Mouse (Mus musculus): Measurements from ENCODE around the gene Hist1h3e. TPM values are rescaled to one million over a fixed set of nuclear protein-coding genes. Genes with fewer than 3 reads are reported as not detected.
"Not testable (repeated sequence)": the region's sequence is repeated elsewhere in the genome, so short reads cannot be mapped to it uniquely, and the experiment has no call there.

Hist1h3e gene
- polyA plus RNA-seq, 1 experiment from 2014 or later = 2.8 TPM

DNA sequence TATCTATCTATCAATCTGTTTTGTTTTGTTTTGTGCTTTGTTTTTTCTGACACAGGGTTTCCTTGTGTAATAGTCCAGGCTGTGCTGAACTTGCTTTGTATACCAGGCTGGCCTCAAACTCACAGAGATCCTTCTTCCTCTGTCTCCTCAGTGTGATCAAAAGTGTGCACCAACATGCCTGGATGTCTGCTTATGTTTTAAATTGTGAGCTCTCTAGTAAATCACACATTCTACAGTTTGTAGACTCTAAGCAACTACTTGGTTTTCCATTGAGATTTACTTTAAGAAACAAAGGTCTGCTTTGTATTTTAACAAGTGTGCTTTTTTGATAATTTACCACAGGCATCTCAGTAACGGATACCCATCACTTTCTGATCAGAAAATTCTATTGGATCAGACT is 15.7 kb upstream of the Hist1h3e start:
- Histone ChIP-seq H3K27me3 (no peaks in the 10 kb centered on the region), H3K9ac (no peak overlapping the region), H3K27ac (no peak overlapping the region), H3K36me3 (no peaks in the 10 kb centered on the region), H3K4me1 (replicated peaks) (peaks cover 36% of the 10 kb centered on the region), H3K9me3 (no peaks in the 10 kb centered on the region), H3K4me2 (no peak overlapping the region), H3K4me3 (no peak overlapping the region)
- 90% methylated on average over 1 of the region's 1 CpGs for WGBS
- no peak for ATAC-seq (ENCODE audit: low FRiP score)

DNA sequence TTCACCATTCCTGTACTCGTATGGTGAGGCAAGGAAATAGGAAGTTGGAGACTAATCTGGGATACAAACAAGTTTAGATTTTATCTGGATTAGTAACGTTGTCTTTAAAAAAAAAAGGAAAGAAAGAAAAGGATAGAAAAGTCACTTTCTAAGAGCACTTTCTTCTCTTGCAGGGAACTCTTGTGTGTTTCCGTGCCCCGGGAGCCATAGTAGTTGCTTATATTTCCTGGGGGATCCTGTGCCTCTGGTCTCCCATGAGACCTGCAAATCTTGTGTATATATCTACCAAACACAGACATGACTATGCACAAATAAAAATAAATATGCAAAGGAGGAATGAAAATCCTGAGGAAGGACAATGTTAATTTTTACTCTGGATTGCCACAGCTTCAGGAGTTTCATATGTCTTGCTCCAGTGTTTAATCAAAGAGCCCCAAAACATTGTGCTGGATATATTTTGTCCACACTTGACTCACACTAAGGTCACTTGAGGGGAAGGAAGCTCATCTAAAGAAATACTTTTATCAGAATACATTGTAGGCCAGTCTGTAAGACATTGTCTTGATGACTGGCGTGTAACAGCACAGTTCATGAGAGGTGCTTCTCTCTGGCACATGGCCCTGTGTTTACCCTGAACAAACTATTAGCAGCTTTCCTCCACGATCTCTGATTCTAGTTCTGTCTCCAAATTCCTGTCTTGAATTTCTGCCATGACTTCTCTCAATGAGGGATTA is 14.9 kb upstream of the Hist1h3e start:
- Histone ChIP-seq H3K27ac (0 out of 2 replicates have a peak overlapping the region, but pooled peaks have one; percentile 82), H3K9me3 (no peaks in the 10 kb centered on the region), H3K36me3 (no peaks in the 10 kb centered on the region), H3K4me1 (replicated peaks) (peaks cover 37% of the 10 kb centered on the region), H3K4me3 (peak overlapping the region; percentile 42; the same call in 1 of the 2 replicates), H3K4me2 (peak overlapping the region; percentile 69), H3K27me3 (no peaks in the 10 kb centered on the region), H3K9ac (peak overlapping the region; percentile 77; the same call in 1 of the 2 replicates)
- no peak for ATAC-seq (ENCODE audit: low FRiP score)
- WGBS = 53% methylated on average over 6 of the region's 6 CpGs

DNA sequence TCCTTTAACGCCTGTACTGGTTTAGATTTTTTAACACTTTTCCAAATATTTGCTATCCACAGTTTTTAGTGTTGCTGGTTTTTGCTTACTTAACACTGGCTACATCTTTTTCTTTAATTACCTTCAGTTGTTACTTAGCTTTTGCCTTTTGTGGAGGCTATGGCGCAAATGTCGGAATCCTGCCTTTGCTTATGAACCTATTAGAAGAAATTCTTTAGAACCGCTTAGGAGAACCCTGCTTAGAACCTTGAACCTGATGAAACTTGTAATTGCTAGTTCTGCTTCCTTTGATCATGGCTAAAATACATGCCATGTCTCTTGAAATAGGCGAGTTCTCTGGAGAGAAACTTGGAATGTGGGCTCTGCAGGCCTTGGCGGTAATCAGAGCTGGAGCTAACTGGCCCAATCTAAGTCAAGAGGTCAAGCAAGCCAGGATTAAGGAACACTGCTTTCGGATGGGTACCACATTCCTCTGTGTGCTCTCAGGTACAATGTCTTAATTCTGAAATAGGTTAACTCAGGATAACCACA is 14.2 kb upstream of the Hist1h3e start:
- Histone ChIP-seq H3K36me3 (no peaks in the 10 kb centered on the region), H3K9me3 (no peaks in the 10 kb centered on the region), H3K27ac (peak overlapping the region; percentile 82; the same call in 1 of the 2 replicates), H3K4me2 (peak overlapping the region; percentile 69), H3K27me3 (no peaks in the 10 kb centered on the region), H3K4me1 (replicated peaks) (peaks cover 37% of the 10 kb centered on the region), H3K4me3 (peak overlapping the region; percentile 42), H3K9ac (peak overlapping the region; percentile 77)
- ATAC-seq (ENCODE audit: low FRiP score) = no peak
- WGBS = 3% methylated on average over 7 of the region's 7 CpGs

DNA sequence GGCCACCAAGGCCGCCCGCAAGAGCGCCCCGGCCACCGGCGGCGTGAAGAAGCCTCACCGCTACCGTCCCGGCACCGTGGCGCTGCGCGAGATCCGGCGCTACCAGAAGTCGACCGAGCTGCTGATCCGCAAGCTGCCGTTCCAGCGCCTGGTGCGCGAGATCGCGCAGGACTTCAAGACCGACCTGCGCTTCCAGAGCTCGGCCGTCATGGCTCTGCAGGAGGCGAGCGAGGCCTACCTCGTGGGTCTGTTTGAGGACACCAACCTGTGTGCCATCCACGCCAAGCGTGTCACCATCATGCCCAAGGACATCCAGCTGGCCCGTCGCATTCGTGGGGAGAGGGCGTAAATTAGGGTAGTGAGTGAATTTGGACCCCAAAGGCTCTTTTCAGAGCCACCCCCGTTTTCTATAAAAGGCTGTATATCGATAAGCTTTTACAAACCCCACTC is 13.7 kb upstream of the Hist1h3e start:
- Histone ChIP-seq H3K4me1 (replicated peaks) (peaks cover 37% of the 10 kb centered on the region), H3K4me3 (peak overlapping the region; percentile 42), H3K4me2 (peak overlapping the region; percentile 69), H3K9ac (peak overlapping the region; percentile 77), H3K27ac (peak overlapping the region; percentile 82)
- H3K27me3 ChIP-seq; H3K9me3 ChIP-seq; ATAC-seq (ENCODE audit: low FRiP score); H3K36me3 ChIP-seq: not testable (repeated sequence)
- under 1% methylated on average over 15 of the region's 40 CpGs for WGBS

DNA sequence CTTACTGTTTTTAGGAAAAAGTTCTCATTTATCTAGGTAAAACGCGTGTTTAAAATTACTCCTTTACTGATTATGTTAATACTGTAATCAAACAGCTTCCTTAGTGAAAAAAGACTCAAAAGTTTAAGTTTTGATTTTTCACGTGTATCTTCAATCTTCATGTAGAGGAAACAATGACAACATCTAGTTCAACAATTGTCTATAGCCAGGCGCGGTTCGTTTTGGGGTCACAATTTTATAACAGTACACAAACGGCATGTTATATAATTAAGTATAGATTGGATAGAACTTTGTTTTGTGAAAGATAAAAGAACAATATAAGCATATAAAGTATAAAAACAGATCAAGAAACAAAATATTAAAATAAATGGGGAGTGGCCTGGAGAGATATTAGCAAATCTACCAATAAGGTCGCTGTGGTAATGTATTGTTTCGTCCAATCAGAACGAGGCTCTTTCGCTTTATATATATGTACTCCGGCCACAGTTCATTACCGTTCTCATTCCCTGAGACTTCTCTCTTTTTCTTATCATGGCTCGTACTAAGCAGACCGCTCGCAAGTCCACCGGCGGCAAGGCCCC is 13.2 kb upstream of the Hist1h3e start, which contains the start of gene Hist1h3d:
TSS of gene Hist1h3d (plus strand) at position 493 of the 581 bp plus-strand sequence.
- H3K27ac ChIP-seq = peak within 1 kb of the TSS; percentile 85
- H3K4me1 ChIP-seq (replicated peaks) = peaks cover 37% of the 10 kb centered on the region
- H3K4me3 ChIP-seq = peak within 1 kb of the TSS; percentile 42
- no peaks in the 10 kb centered on the region for H3K9me3 ChIP-seq
- H3K9ac ChIP-seq = peak within 1 kb of the TSS; percentile 77
- H3K27me3 ChIP-seq = no peaks in the 10 kb centered on the region
- under 1% methylated on average over 18 of the region's 18 CpGs for WGBS
- peak within 1 kb of the TSS; percentile 69 for H3K4me2 ChIP-seq
- peak; percentile 40 for ATAC-seq (ENCODE audit: low FRiP score)
- no peaks in the 10 kb centered on the region for H3K36me3 ChIP-seq

DNA sequence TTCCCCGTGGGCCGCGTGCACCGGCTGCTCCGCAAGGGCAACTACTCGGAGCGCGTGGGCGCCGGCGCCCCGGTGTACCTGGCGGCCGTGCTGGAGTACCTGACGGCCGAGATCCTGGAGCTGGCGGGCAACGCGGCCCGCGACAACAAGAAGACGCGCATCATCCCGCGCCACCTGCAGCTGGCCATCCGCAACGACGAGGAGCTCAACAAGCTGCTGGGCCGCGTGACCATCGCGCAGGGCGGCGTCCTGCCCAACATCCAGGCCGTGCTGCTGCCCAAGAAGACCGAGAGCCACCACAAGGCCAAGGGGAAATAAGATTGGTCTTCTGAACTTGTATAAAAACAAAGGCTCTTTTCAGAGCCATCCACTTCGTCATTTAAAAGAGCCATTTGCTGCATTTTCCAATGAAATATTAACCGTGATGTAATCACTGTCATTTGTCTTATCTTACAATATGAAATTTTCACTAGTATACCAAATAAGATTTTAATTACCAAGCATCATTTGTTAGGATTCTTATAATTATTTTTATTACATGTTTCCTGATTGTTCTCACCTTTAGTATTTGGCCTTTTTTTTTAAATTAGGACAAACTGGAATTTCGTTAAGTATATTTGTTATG is 12.5 kb upstream of the Hist1h3e start:
- Histone ChIP-seq H3K4me3 (peak overlapping the region; percentile 42), H3K27ac (peak overlapping the region; percentile 85), H3K4me2 (peak overlapping the region; percentile 74), H3K4me1 (replicated peaks) (peaks cover 41% of the 10 kb centered on the region)
- WGBS = 0% methylated on average over 13 of the region's 39 CpGs
- not testable (repeated sequence) for H3K9me3 ChIP-seq, H3K27me3 ChIP-seq, H3K36me3 ChIP-seq, H3K9ac ChIP-seq
- peak; percentile 8 for ATAC-seq (ENCODE audit: low FRiP score)

DNA sequence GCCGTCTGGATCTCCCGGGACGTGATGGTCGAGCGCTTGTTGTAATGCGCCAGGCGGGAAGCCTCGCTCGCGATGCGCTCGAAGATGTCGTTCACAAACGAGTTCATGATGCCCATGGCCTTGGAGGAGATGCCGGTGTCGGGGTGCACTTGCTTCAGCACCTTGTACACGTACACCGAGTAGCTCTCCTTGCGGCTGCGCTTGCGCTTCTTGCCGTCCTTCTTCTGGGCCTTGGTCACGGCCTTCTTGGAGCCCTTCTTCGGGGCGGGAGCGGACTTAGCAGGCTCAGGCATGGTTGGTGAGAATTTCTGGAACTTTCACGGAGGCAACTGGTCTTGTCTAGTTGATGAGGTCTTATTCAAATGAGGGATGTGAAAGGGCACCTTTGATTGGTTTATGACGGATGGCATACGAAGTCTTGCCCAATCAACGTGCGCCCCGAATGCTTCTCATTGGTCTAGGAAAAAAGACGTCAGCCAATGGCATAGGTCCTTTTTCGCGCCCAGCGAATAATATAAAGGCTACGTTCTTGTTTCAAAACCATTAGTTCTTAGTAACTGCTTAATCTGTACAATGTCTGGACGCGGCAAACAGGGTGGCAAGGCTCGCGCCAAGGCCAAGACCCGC is 11.8 kb upstream of the Hist1h3e start, which contains the start of the genes Hist1h2bf and Hist1h2ad:
TSS of gene Hist1h2bf (minus strand) at position 299 of the 627 bp plus-strand sequence.
TSS of gene Hist1h2ad (plus strand) at position 484 of the 627 bp plus-strand sequence.
- not testable (repeated sequence) for H3K9me3 ChIP-seq, H3K36me3 ChIP-seq, H3K27me3 ChIP-seq
- Histone ChIP-seq H3K27ac (peak within 1 kb of the TSS; percentile 85), H3K4me1 (replicated peaks) (peaks cover 41% of the 10 kb centered on the region), H3K4me3 (peak within 1 kb of the TSS; percentile 42), H3K9ac (peak within 1 kb of the TSS; percentile 49; the same call in 1 of the 2 replicates), H3K4me2 (peak within 1 kb of the TSS; percentile 74)
- ATAC-seq (ENCODE audit: low FRiP score) = peak; percentile 93
- WGBS = under 1% methylated on average over 42 of the region's 42 CpGs

DNA sequence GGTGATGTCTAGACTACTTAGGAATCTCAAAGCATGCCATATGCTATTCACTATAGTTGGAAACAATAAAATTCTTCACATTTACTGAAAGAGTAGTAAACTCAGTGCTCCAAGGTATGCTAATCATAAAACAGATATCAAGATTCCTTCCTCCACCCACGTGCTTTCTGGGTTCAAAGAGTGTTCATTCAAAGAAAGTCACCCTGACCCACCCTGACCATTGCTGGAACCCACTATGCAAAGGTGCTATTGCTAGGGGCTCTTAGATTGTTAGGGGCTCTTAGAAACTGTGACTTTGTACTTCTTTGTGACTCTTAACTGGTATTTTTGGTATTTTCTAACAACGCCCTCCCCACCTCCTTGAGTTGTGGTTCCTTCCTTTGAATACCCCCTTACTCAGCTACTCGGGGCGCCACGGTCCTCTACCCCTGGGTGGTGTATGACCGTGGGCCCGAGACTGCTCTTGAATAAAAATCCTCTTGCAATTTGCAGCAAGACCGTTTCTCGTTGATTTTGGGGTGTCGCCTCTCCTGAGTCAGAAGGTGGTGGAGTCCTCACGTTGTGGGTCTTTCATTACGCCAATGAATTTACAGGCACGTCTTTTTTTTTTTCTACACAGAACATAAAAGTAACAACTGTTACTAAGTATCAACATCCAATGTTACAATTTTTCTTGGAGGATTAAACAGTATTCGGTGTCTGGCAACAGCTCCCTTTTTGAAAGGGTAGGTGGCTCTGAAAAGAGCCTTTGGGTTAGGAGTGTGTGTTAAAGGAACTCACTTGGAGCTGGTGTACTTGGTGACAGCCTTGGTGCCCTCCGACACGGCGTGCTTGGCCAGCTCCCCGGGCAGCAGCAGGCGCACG is 11.1 kb upstream of the Hist1h3e start:
- peak overlapping the region; percentile 49; the same call in 1 of the 2 replicates for H3K9ac ChIP-seq
- H3K27me3 ChIP-seq; H3K9me3 ChIP-seq; H3K36me3 ChIP-seq; ATAC-seq (ENCODE audit: low FRiP score): not testable (repeated sequence)
- H3K27ac ChIP-seq = peak overlapping the region; percentile 84
- H3K4me1 ChIP-seq (replicated peaks) = peaks cover 41% of the 10 kb centered on the region
- peak overlapping the region; percentile 50 for H3K4me3 ChIP-seq
- 9% methylated on average over 20 of the region's 20 CpGs for WGBS
- H3K4me2 ChIP-seq = peak overlapping the region; percentile 74

DNA sequence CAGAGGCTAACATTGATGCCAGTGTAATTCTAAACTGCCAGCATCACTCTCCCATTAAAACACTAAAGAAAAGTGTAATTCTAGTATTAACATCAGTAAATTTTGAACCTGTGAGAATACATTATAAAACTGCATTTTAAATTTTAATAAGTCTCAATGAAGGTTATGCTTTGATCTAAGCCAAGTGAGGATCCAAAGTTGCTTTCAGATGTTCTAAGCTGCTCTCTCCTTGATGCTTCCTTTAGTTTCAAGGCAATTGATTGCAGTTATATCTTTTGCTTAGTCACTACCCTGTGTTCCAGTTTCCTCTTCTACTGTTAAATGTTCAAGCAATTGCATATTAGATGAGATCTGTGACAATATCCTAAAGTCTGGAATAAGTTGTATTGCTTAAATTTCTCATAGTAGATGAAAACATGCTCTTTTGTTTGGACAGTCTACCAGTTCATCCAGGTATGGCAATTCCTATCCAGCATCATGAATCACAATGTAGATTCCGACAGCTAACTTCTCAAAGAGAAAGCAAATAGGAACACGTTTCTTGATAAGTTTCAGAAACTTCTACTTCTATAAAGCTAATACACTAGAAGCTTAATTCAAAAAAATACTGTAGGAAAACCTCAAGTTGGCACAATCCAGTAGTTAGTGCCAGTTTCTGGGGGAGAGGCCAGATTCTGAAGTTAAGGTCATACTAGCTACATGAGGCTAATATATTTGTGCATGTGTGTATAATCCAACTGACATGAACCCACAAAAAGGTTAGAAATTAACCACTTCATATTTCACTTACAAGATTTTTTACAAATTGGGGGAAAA is 10.3 kb upstream of the Hist1h3e start:
- peak overlapping the region; percentile 74 for H3K4me2 ChIP-seq
- peak overlapping the region; percentile 81 for H3K9ac ChIP-seq
- H3K27me3 ChIP-seq = no peaks in the 10 kb centered on the region
- ATAC-seq (ENCODE audit: low FRiP score) = no peak
- H3K27ac ChIP-seq = peak overlapping the region; percentile 96
- no peaks in the 10 kb centered on the region for H3K9me3 ChIP-seq
- WGBS = 40% methylated on average over 2 of the region's 2 CpGs
- peaks cover 41% of the 10 kb centered on the region for H3K4me1 ChIP-seq (replicated peaks)
- H3K36me3 ChIP-seq = no peaks in the 10 kb centered on the region
- H3K4me3 ChIP-seq = peak overlapping the region; percentile 50

DNA sequence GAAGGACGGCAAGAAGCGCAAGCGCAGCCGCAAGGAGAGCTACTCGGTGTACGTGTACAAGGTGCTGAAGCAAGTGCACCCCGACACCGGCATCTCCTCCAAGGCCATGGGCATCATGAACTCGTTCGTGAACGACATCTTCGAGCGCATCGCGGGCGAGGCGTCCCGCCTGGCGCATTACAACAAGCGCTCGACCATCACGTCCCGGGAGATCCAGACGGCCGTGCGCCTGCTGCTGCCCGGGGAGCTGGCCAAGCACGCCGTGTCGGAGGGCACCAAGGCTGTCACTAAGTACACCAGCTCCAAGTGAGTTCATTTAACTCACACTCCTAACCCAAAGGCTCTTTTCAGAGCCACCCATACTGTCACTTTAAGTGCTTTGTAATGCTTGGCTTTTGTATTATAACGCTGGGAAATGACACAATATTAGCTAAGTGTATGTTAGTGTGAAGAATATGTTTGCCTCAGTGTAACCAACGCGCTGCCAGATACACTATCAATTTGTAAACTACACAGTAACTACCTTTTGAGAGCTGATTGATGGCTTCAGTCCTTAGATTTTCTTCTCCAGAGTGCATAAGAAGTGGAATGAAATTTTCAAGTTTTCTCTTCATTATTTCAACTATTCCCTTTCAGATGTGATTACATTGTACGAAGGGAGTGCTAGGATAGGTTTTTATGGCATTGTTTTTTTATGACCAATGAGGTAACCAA is 9.5 kb upstream of the Hist1h3e start:
- WGBS = under 1% methylated on average over 17 of the region's 34 CpGs
- ATAC-seq (ENCODE audit: low FRiP score) = peak; percentile 1; the same call in 1 of the 2 replicates
- Histone ChIP-seq H3K27ac (peak overlapping the region; percentile 96), H3K4me1 (replicated peaks) (peaks cover 34% of the 10 kb centered on the region), H3K9ac (peak overlapping the region; percentile 81), H3K4me3 (peak overlapping the region; percentile 50), H3K4me2 (peak overlapping the region; percentile 74)
- not testable (repeated sequence) for H3K36me3 ChIP-seq, H3K9me3 ChIP-seq, H3K27me3 ChIP-seq
